Mouse (Mus musculus) intestine, embryonic 16.5 days (tissue): ENCODE measurements around the gene H2-Ob. TPM values are rescaled to one million over a fixed set of nuclear protein-coding genes. Genes with fewer than 3 reads are reported as not detected.
"Not testable (repeated sequence)": the region's sequence is repeated elsewhere in the genome, so short reads cannot be mapped to it uniquely, and the experiment has no call there.

Experiments used
- ATAC-seq: fragments of 200-750 bp; cut with Nextera tagmentation; 2 replicates; pipeline ENCODE4 v1.8.0; 2017; ENCODE audit warnings: moderate TSS enrichment, moderate library complexity
- H3K27ac ChIP-seq: fragments of 300-500 bp; sonication (generic); 2 replicates; pipeline ENCODE4 v1.5.1; 2014; ENCODE audit warnings: mild to moderate bottlenecking, low read length
- H3K27me3 ChIP-seq: fragments of 300-500 bp; sonication (generic); replicated peaks from 2 replicates; pipeline ENCODE4 v1.6.1; 2014; ENCODE audit warnings: low read length, control low read depth, mixed read lengths; ENCODE audit not compliant: control insufficient read depth, insufficient read depth
- H3K36me3 ChIP-seq: fragments of 300-500 bp; sonication (generic); 2 replicates; pipeline ENCODE4 v1.6.1; 2014; ENCODE audit warnings: low read length, control low read depth; ENCODE audit not compliant: control insufficient read depth, insufficient read depth
- H3K4me1 ChIP-seq: fragments of 300-500 bp; sonication (generic); 2 replicates; pipeline ENCODE4 v1.6.1; 2014; ENCODE audit warnings: low read length, control low read depth, mixed read lengths; ENCODE audit not compliant: control insufficient read depth, insufficient read depth
- H3K4me2 ChIP-seq: fragments of 300-500 bp; sonication (generic); 2 replicates; pipeline ENCODE4 v1.6.1; 2014; ENCODE audit warnings: low read depth, low read length, control low read depth
- H3K4me3 ChIP-seq: fragments of 300-500 bp; sonication (generic); 2 replicates; pipeline ENCODE4 v1.5.1; 2014; ENCODE audit warnings: mild to moderate bottlenecking, low read length
- H3K9ac ChIP-seq: fragments of 300-500 bp; sonication (generic); 2 replicates; pipeline ENCODE4 v1.6.1; 2014; ENCODE audit warnings: low read depth, low read length
- H3K9me3 ChIP-seq: fragments of 300-500 bp; sonication (generic); 2 replicates; pipeline ENCODE4 v1.6.1; 2016; ENCODE audit warnings: low read length, control low read depth; ENCODE audit not compliant: control insufficient read depth
- whole genome bisulfite sequencing: fragments of 180-500 bp; shearing (Covaris S2); extraction: QIAGEN DNeasy Blood & Tissue Kit; methylation state at CpG from one replicate; pipeline ENCODE4 v1.1.7; 2014; 5-methylcytosine and 5-hydroxymethylcytosine counted together
- polyA plus RNA-seq: library from polyadenylated mRNA; unstranded; fragments of >200 nt; fragmentation: Nextera tagmentation; extraction: Ambion mirVana; gene quantifications from 2 replicates; pipeline ENCODE4 v1.2.1, GENCODE M21; 2015

Gene H2-Ob
- polyA plus RNA-seq, 1 experiment from 2014 or later, result 0.15 TPM

GRCm38 (mm10) chr17:34232021-34232420 lies 6.7 kb upstream of the H2-Ob start:
- ATAC-seq, H3K27me3 ChIP-seq, H3K27ac ChIP-seq, H3K4me1 ChIP-seq, H3K36me3 ChIP-seq, H3K4me3 ChIP-seq, H3K9me3 ChIP-seq, H3K4me2 ChIP-seq, H3K9ac ChIP-seq: not testable (repeated sequence)
- WGBS, result 97% methylated on average over 5 of the region's 7 CpGs

- no peak overlapping the region for H3K27ac ChIP-seq
- no peaks in the 10 kb centered on the region for H3K36me3 ChIP-seq
- H3K4me1 ChIP-seq, result no peaks in the 10 kb centered on the region
- 42% methylated on average over 9 of the region's 9 CpGs for WGBS
- no peaks in the 10 kb centered on the region for H3K9me3 ChIP-seq
- no peak overlapping the region for H3K9ac ChIP-seq
- 0 out of 2 replicates have a peak, but pooled peaks have one; percentile 52 for ATAC-seq
- no peaks in the 10 kb centered on the region for H3K27me3 ChIP-seq
- H3K4me2 ChIP-seq, result no peak overlapping the region
- no peak overlapping the region for H3K4me3 ChIP-seq
Observed at GRCm38 (mm10) chr17:34234926-34235325, 3.8 kb upstream of the H2-Ob start.

- Histone ChIP-seq H3K27me3 (no peaks in the 10 kb centered on the region), H3K4me2 (no peak overlapping the region), H3K36me3 (no peaks in the 10 kb centered on the region), H3K9ac (no peak overlapping the region), H3K4me3 (no peak overlapping the region), H3K4me1 (no peaks in the 10 kb centered on the region), H3K9me3 (peaks cover 1% of the 10 kb centered on the region; the same call in 1 of the 2 replicates), H3K27ac (no peak overlapping the region)
- WGBS, result 78% methylated on average over 5 of the region's 5 CpGs
- ATAC-seq, result no peak
Observed at GRCm38 (mm10) chr17:34236691-34237090, 2.0 kb upstream of the H2-Ob start.

- no peaks in the 10 kb centered on the region for H3K27me3 ChIP-seq
- H3K9ac ChIP-seq, result no peak overlapping the region
- H3K9me3 ChIP-seq, result peaks cover 5% of the 10 kb centered on the region; the same call in 1 of the 2 replicates
- H3K4me3 ChIP-seq, result no peak overlapping the region
- WGBS, result 80% methylated on average over 3 of the region's 3 CpGs
- ATAC-seq, result no peak
- no peaks in the 10 kb centered on the region for H3K36me3 ChIP-seq
- H3K27ac ChIP-seq, result no peak overlapping the region
- no peaks in the 10 kb centered on the region for H3K4me1 ChIP-seq
- H3K4me2 ChIP-seq, result no peak overlapping the region
Observed at GRCm38 (mm10) chr17:34237741-34238140, 962 bp upstream of the H2-Ob start.

GRCm38 (mm10) chr17:34239601-34240041 lies 918 bp downstream of the H2-Ob start:
- Histone ChIP-seq H3K4me3 (no peak overlapping the region), H3K27ac (peak overlapping the region; percentile 33; the same call in 1 of the 2 replicates), H3K9me3 (peaks cover 5% of the 10 kb centered on the region; the same call in 1 of the 2 replicates), H3K4me1 (no peaks in the 10 kb centered on the region), H3K9ac (no peak overlapping the region), H3K4me2 (no peak overlapping the region; the same call in 1 of the 2 replicates), H3K27me3 (no peaks in the 10 kb centered on the region), H3K36me3 (no peaks in the 10 kb centered on the region)
- WGBS, result 53% methylated on average over 10 of the region's 10 CpGs
- no peak for ATAC-seq

- H3K9ac ChIP-seq, result no peak overlapping the region
- H3K4me1 ChIP-seq, result no peaks in the 10 kb centered on the region
- no peak for ATAC-seq
- H3K27ac ChIP-seq, result no peak overlapping the region
- H3K4me2 ChIP-seq, result no peak overlapping the region
- H3K27me3 ChIP-seq, result no peaks in the 10 kb centered on the region
- no peaks in the 10 kb centered on the region for H3K36me3 ChIP-seq
- peaks cover 5% of the 10 kb centered on the region; the same call in 1 of the 2 replicates for H3K9me3 ChIP-seq
- H3K4me3 ChIP-seq, result no peak overlapping the region
- WGBS, result 61% methylated on average over 3 of the region's 3 CpGs
Observed at GRCm38 (mm10) chr17:34240366-34240765, 1.7 kb downstream of the H2-Ob start.

GRCm38 (mm10) chr17:34240916-34241315 lies 2.2 kb downstream of the H2-Ob start:
- H3K36me3 ChIP-seq, result no peaks in the 10 kb centered on the region
- H3K4me1 ChIP-seq, result no peaks in the 10 kb centered on the region
- H3K9me3 ChIP-seq, result peaks cover 5% of the 10 kb centered on the region; the same call in 1 of the 2 replicates
- H3K4me2 ChIP-seq, result no peak overlapping the region
- no peak overlapping the region for H3K27ac ChIP-seq
- no peaks in the 10 kb centered on the region for H3K27me3 ChIP-seq
- no peak overlapping the region for H3K4me3 ChIP-seq
- 71% methylated on average over 6 of the region's 6 CpGs for WGBS
- H3K9ac ChIP-seq, result no peak overlapping the region
- no peak for ATAC-seq

- Histone ChIP-seq H3K4me2 (no peak overlapping the region), H3K9me3 (peaks cover 5% of the 10 kb centered on the region; the same call in 1 of the 2 replicates), H3K27ac (no peak overlapping the region), H3K27me3 (no peaks in the 10 kb centered on the region; the same call in 1 of the 2 replicates), H3K4me1 (no peaks in the 10 kb centered on the region), H3K9ac (no peak overlapping the region), H3K4me3 (no peak overlapping the region), H3K36me3 (no peaks in the 10 kb centered on the region)
- ATAC-seq, result no peak
- WGBS, result 73% methylated on average over 4 of the region's 4 CpGs
Observed at GRCm38 (mm10) chr17:34244656-34245055, 6.0 kb downstream of the H2-Ob start.

GRCm38 (mm10) chr17:34247047-34247446 lies 8.3 kb downstream of the H2-Ob start:
- Histone ChIP-seq H3K4me3 (no peak overlapping the region), H3K4me2 (no peak overlapping the region), H3K9me3 (0 out of 2 replicates have a peak, but pooled peaks cover under 1% of the 10 kb centered on the region), H3K9ac (no peak overlapping the region), H3K27ac (no peak overlapping the region), H3K27me3 (no peaks in the 10 kb centered on the region; the same call in 1 of the 2 replicates), H3K36me3 (no peaks in the 10 kb centered on the region), H3K4me1 (no peaks in the 10 kb centered on the region)
- WGBS, result 88% methylated on average over 3 of the region's 3 CpGs
- ATAC-seq, result no peak

GRCm38 (mm10) chr17:34248764-34249163 lies 10.1 kb downstream of the H2-Ob start:
- no peak for ATAC-seq
- Histone ChIP-seq H3K36me3 (no peaks in the 10 kb centered on the region), H3K27me3 (no peaks in the 10 kb centered on the region; the same call in 1 of the 2 replicates), H3K9ac (no peak overlapping the region), H3K27ac (no peak overlapping the region), H3K9me3 (no peaks in the 10 kb centered on the region), H3K4me3 (no peak overlapping the region), H3K4me1 (no peaks in the 10 kb centered on the region), H3K4me2 (no peak overlapping the region)
- 47% methylated on average over 2 of the region's 2 CpGs for WGBS
